Mouse (Mus musculus) cerebellum, postnatal 25 days (tissue): ENCODE data around the gene March7.

ENCODE experiments used
- DNase-seq, 2 experiments: peaks; one replicate each; pipeline ENCODE4 v3.0.0; 2021; ENCODE audit warnings: mixed read lengths in 2 of 2

March7 gene

GRCm38 (mm10) chr2:60209703-60210651 is at the start of gene March7, which contains the start of gene Baz2b:
Gene March7 (plus strand): TSS chr2:60209887.
Gene Baz2b (minus strand): TSS chr2:60209839.
- peak; percentile 90 to 96 for DNase-seq

DNA sequence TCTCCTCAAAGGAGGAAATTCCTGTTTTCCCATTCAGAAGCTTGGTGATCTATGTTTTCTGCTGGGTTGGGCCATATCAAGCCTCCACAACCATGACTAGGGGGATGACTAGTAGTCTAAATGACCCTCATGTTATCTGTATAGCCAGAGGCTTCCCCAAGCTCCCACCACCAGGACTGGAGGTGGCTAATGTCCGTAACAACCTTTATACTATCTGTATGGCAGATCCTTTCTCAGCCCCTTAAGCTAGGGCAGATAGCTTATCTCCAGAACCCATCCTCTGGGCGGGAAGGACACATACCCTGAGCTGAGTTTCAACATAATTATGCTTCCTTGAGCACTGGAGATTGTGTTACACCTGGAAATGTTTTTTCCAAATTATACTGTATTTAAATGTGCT is 45.9 kb upstream of the March7 start:
- no peak for DNase-seq

DNA sequence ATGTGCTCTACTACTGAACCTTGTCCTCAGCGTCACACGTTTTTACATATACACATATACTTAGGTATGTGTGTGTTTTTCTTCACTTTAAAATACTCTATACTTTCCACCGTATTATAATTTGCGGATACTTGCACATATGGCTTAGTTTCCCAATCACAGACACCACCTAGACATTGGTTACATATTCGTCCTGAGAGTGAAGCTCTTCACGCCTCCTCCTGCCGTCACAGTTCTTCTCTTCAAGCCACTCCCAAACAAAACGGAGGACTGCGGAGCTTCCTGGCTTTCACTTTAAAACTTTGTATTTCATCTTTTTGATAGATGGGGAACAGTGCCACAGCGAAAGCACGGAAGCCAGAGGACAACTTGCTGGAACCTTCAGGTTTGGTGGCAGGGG is 44.0 kb upstream of the March7 start:
- no peak for DNase-seq

GRCm38 (mm10) chr2:60166878-60167277 is 42.8 kb upstream of the March7 start:
- no peak for DNase-seq

DNA sequence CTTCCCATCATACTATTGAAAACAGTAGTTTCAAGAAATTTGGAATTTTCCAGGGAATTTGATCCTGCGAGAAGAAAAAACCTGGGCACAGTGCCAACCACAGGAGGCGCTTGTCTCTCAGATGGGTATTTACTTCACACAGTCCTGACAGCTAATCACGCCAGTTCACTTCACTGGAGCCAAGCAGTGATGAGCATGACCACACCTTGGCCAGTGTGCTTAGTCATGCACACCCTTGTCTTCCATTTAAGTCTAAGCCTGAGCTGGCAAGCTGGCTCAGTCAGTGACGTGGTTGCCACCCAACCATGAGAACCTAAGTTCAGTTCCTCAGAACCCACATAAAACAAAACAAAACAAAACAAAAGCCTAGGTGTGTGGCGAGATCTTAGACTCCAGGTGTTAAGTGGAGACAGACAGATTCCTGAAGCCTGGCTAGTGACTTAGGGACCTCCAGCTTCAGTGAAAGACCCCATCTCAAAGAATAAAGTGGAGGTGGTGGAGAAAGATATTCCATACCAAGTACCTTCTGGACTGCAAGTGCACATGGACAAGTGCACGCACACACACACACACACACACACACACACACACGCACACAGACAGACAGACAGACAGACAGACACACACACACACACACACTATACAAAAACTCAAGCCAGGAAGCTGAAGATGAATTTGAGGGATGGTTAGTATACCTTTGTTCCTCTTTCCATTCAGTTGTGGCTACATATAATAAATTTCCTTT is 37.7 kb upstream of the March7 start:
- peak; percentile 30 to 62 for DNase-seq

DNA sequence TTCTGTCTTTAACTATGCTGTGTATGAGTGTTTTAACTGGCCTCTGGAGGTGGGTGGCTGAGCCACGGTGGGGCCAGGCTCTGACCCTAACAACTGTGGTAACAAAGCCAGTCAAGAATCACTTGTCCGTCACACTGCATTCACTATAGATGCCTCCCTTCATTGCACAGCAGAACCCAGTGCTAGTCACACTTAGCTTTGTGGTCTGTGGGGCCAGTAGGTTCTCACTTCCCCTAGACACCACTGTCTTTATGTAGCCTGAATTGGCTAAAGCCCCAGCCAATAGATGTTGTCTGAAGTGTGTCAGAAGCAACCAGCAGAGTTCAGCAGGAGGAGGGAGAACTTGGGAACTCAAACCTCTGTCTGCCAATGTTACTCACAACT is 37.2 kb upstream of the March7 start:
- DNase-seq = no peak

DNA sequence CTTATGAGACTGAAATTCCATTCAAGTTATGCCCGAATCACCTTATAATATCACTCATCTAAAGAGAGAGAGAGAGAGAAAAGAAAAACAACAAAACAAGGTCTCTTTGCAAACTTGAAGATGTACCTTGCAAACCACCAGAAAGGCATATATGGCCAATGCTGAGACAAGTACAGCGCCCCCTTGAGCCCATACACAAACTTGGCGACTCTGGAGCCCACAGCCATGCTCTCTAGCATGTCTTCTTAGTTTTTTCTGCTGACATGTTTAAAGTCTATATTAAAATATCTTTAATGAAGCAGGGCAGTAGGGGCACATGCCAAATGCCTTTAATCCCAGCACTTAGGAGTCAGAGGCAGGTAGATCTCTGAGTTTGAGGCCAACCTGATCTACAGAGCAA is 36.5 kb upstream of the March7 start:
- no peak for DNase-seq

DNA sequence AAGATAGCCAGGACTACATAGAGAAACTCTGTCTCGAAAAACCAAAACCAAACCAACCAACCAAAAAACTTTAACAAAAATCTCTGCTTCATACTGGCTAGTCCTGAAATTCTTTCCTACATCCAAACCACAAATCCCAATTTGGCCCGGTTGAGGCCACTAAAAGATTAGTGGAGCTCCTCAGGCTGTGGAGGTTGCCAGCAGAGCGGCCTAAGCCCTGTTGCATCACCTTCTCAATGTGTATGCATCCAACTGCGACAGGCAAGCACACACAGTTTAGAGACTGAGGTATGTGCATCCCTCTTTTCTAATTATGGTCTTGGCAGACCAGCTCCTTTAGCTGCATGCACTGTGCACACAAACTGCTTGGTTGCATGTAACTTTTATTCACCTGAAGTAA is 36.1 kb upstream of the March7 start:
- DNase-seq = no peak

DNA sequence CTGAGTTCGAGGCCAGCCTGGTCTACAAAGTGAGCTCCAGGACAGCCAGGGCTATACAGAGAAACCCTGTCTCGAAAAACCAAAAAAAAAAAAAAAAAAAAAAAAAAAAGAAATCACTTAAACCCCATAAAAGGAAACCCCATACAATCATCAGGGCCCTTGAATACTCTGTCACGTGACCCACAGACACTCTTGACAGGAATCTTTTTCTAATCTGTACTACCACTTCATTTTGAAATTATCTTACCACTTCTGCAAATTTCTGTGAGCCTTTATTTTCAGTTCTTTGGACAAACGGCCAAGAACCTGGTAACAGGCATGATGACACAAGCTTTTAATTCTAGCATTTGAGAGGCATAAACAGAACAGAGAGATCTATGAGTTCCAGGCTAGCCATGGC is 34.6 kb upstream of the March7 start:
- DNase-seq = no peak

DNA sequence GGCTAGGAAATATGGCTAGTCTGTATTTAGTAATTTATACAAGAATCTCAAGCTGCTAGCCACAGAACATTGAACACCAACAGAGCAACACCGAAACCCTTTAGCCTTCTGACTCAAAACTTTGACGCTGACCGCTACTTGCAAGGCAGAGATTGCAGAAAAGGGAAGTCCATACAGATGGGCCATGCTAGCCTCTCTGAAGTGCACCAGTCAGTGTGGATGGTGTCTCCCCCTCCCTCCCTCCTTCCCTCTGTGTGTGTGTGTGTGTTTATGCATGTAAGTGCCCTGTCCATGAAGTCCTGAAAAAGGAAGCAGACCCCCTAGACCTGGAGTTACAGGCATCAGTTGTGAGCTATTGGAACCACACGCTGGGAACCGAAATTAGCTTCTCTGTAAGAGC is 33.6 kb upstream of the March7 start:
- DNase-seq = no peak

- DNase-seq = no peak
These were observed 32.2 kb upstream of the March7 start for GRCm38 (mm10) chr2:60177490-60177889.

- DNase-seq = no peak
These were observed 28.0 kb upstream of the March7 start for GRCm38 (mm10) chr2:60181696-60182095.

DNA sequence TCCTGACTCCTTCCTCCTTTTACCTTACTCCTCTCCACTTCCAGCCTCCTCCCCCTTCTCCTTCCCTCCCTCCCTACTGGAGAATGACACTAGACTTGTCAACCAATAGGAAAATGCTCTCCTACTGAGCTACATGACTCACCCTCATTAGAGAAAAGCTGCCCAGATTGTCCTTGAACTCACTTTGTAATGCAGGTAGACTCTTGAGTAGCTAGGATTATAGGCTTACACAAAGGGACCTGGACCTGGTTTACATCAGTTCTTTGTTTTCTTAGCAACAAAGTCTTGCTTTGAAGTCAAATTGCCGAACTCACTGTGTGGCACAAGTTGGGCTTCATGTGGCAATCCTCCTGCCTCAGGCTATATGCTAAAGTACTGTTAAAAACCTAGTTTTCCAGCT is 12.8 kb upstream of the March7 start:
- DNase-seq = no peak

DNA sequence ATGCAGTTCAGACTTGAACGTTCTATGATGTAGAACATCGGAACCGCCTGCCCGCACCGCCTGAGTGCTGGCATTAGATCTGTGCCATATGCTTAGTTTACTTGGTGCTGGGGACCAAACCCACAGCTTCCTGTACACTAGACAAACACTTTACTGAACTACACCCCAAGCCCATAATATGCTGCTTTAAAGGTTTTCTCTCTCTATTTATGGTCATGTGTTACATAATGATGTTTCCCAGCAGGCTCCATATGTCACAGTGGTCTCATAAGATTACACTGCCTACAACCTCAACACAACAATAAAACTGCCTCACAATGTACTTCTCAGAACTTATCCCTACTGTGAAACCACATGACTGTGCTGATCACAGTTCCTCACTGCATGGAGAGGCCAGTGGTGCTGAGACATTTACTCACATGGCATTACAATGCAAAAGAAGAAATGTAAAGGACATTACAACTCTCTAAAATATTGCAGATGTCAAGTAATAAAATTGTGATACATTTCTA is 9.6 kb upstream of the March7 start:
- DNase-seq = no peak

GRCm38 (mm10) chr2:60200667-60201066 is 9.0 kb upstream of the March7 start:
- peak; percentile 31 to 59 for DNase-seq

- no peak for DNase-seq
These were observed 6.7 kb upstream of the March7 start for GRCm38 (mm10) chr2:60202900-60203530.

GRCm38 (mm10) chr2:60203733-60204132 is 6.0 kb upstream of the March7 start:
- DNase-seq = no peak

GRCm38 (mm10) chr2:60204162-60204561 is 5.5 kb upstream of the March7 start:
- DNase-seq = no peak

- no peak for DNase-seq
These were observed 3.9 kb upstream of the March7 start for GRCm38 (mm10) chr2:60205795-60206194.

- peak in 1 of 2 experiments; percentile 71 for DNase-seq
These were observed 520 bp upstream of the March7 start for GRCm38 (mm10) chr2:60209122-60209611.

DNA sequence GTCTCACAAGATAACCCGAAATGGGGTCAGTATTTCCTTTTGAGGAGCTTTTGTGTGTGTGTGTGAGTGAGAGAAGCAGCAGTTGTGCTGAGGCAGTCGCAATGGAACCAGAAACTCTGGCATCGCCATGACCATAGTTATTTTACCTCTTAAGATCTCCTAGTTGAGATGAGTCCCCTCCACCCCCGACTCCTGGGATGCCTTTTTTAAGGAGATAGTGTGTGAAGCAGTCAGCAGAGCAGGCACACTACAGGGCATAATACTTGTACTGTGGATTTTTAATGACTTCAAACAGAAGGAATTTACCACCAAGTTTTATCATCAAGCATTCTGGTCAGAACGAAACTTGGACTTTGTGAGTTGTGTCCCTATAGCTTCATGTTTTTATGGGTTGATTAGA is 1.1 kb downstream of the March7 start:
- DNase-seq = no peak

- no peak for DNase-seq
These were observed 2.8 kb downstream of the March7 start for GRCm38 (mm10) chr2:60212488-60212887.

DNA sequence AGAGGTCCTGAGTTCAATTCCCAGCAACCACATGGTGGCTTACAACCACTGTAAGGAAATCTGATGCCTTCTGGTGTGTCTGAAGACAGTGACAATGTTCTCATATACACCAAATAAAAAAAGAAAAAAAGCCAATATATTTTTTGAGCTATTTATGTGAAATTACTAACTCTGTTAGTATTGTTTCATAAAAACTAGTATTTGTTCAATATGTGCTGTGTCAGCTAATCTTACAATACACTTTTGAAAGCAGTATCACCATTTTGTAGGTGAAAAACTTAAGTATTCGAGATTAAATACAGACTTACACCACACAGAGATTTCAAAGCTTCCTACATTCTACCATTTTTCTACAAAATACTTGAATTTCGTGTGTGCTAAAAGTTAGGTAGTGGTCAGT is 5.0 kb downstream of the March7 start:
- no peak for DNase-seq
